Mouse (Mus musculus) ES-E14 (cell line): ENCODE data around the gene Gm26741. TPM values are rescaled to one million over a fixed set of nuclear protein-coding genes. Genes with fewer than 3 reads are reported as not detected.

Experiments used
- DNase-seq: peaks from one replicate; pipeline ENCODE4 v3.0.0-alpha.2; 2013; ENCODE audit warnings: low read depth, low spot score
- H3K27ac ChIP-seq: 2 replicates; pipeline ENCODE4 v1.5.1; 2012; ENCODE audit warnings: low read depth, mild to moderate bottlenecking, low read length, moderate library complexity, mixed read lengths; ENCODE audit not compliant: poor library complexity, insufficient read depth, severe bottlenecking
- H3K36me3 ChIP-seq: 2 replicates; pipeline ENCODE4 v1.6.1; 2012; ENCODE audit warnings: mild to moderate bottlenecking, low read length, moderate library complexity, mixed read lengths; ENCODE audit not compliant: control insufficient read depth, poor library complexity, insufficient read depth, severe bottlenecking
- H3K4me1 ChIP-seq, 2 experiments: fragments of 150-350 bp in 1 of 2; sonication (generic) in 1 of 2; 2 replicates each; pipeline ENCODE4 v1.6.1; 2012; ENCODE audit warnings: low read length in 2 of 2, mild to moderate bottlenecking in 1 of 2, mixed read lengths in 1 of 2; ENCODE audit not compliant: control insufficient read depth in 2 of 2, insufficient read depth in 2 of 2, poor library complexity in 1 of 2
- H3K4me3 ChIP-seq, 2 experiments: fragments of 150-350 bp in 1 of 2; sonication (generic) in 1 of 2; 2 replicates each; pipeline ENCODE4 v1.5.1; 2012; ENCODE audit warnings: low read length in 2 of 2, low read depth in 1 of 2, mild to moderate bottlenecking in 1 of 2, mixed read lengths in 1 of 2; ENCODE audit not compliant: insufficient read depth in 1 of 2, poor library complexity in 1 of 2, severe bottlenecking in 1 of 2
- H3K9ac ChIP-seq: 2 replicates; pipeline ENCODE4 v1.6.1; 2012; ENCODE audit warnings: low read depth, mild to moderate bottlenecking, low read length, mixed read lengths; ENCODE audit not compliant: poor library complexity, insufficient read depth, severe bottlenecking
- H3K9me3 ChIP-seq: fragments of 150-350 bp; sonication (generic); 2 replicates; pipeline ENCODE4 v1.6.1; 2012; ENCODE audit warnings: low read depth, mild to moderate bottlenecking, low read length; ENCODE audit not compliant: control insufficient read depth, insufficient read depth
- CHD2 ChIP-seq: IDR thresholded peaks from 2 replicates; pipeline ENCODE4 v1.6.1; 2014; ENCODE audit warnings: mild to moderate bottlenecking, low read depth, low read length, inconsistent platforms
- HCFC1 ChIP-seq: IDR thresholded peaks from 2 replicates; pipeline ENCODE4 v1.6.1; 2012; ENCODE audit warnings: low read length, inconsistent platforms, borderline replicate concordance; ENCODE audit not compliant: insufficient read depth
- MAFK ChIP-seq: IDR thresholded peaks from 2 replicates; pipeline ENCODE4 v1.6.1; 2014; ENCODE audit warnings: mild to moderate bottlenecking, low read depth, low read length, inconsistent platforms; ENCODE audit not compliant: insufficient read depth
- ZC3H11A ChIP-seq: IDR thresholded peaks from 2 replicates; pipeline ENCODE4 v1.6.1; 2012; ENCODE audit warnings: low read depth, mild to moderate bottlenecking, inconsistent platforms, low read length, borderline replicate concordance
- ZNF384 ChIP-seq: IDR thresholded peaks from 2 replicates; pipeline ENCODE4 v1.6.1; 2012; ENCODE audit warnings: low read depth, low read length, inconsistent platforms
- in situ Hi-C, 2 experiments: fragments of 600-800 bp; cut with MboI; formaldehyde crosslinking; loops; one replicate each; pipeline ENCODE4 v1.15.1; 2025; ENCODE audit warnings: low sequenced_read_pairs in 2 of 2, inconsistent platforms in 1 of 2; ENCODE audit not compliant: unreplicated experiment in 2 of 2
- total RNA-seq: library from RNA; depleted of rRNA; stranded (reverse); fragments of 300-350 nt; gene quantifications from 2 replicates; pipeline ENCODE4 v1.2.3, GENCODE M21; 2012

Gm26741 gene
- total RNA-seq, 1 experiment, result not detected

GRCm38 (mm10) chr10:52384823-52385610 lies 26.4 kb downstream of the Gm26741 start:
- Histone ChIP-seq H3K9me3 (no peaks in the 10 kb centered on the region), H3K9ac (no peak overlapping the region), H3K36me3 (no peaks in the 10 kb centered on the region), H3K4me1 (peaks cover 0 to 6% of the 10 kb centered on the region in 2 experiments; a peak in 1 of 4 replicates), H3K4me3 (no peak overlapping the region), H3K27ac (no peak overlapping the region)
- DNase-seq, result peak; percentile 39
- peak; percentile 98 for TF ChIP-seq ZC3H11A
- no peak for TF ChIP-seq HCFC1
- in situ Hi-C loops, result loop anchor here (10.0 to 25.0 kb wide), 3 partner anchors 170 to 598 kb away; no protein-coding TSS in a partner anchor

DNA sequence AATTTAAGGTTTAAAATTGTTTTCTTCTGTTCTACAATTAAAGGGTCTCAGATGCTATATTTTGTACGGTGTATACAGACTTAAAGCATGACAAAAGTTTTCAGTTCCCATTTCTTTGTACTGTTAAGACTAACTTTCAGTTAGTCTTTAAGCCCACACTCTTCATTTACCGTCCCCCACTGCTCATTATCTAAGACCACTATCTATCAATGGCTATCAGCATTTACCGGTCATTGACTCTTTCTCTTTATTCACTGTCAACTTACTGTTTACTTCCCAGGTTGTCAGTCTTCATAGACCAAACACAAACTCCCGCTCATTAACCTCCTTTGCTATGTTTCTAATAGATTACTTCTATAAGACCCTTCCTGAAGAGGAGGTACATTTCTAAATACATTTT lies 28.6 kb downstream of the Gm26741 start:
- H3K9ac ChIP-seq, result no peak overlapping the region
- no peak for DNase-seq
- TF ChIP-seq CHD2 (no peak), ZC3H11A (no peak), ZNF384 (no peak), MAFK (no peak), HCFC1 (no peak)
- no peaks in the 10 kb centered on the region for H3K36me3 ChIP-seq
- in situ Hi-C loops, result loop anchor here (10.0 to 25.0 kb wide), 3 partner anchors 172 to 600 kb away; no protein-coding TSS in a partner anchor
- H3K9me3 ChIP-seq, result no peaks in the 10 kb centered on the region
- H3K4me1 ChIP-seq, result no peaks in the 10 kb centered on the region
- H3K4me3 ChIP-seq, result no peak overlapping the region
- no peak overlapping the region for H3K27ac ChIP-seq

DNA sequence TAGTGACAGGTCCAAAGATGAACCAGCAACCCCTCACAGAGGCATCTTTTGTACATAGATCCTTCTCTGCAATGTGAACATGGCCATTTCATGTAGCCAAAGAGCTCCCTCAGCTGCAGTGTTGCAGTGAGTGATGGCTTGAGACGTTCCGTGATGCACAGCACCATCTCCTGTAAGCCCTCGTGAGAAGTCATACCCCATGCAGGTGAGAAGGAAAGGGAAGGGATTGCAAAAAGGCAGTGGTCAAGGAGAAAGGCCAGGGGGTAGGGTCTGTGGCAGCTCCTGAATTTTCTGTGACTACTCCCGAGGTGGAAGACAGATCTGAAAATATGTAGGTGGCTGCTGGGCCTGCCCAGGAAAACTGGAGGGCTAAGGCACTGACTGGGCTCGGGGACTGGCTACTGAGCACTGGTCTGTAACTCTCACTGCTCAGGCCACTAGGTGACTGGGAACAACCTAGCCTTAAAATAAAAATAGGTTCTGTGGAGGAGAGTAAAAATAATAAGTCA lies 30.4 kb downstream of the Gm26741 start, which contains the start of gene Nepn:
Nepn (plus strand) TSS at position 51 of the 509 bp plus-strand sequence.
- Histone ChIP-seq H3K9me3 (no peaks in the 10 kb centered on the region), H3K4me3 (no peak within 1 kb of the TSS), H3K36me3 (no peaks in the 10 kb centered on the region), H3K27ac (no peak within 1 kb of the TSS), H3K9ac (no peak within 1 kb of the TSS), H3K4me1 (no peaks in the 10 kb centered on the region)
- no peak for DNase-seq
- in situ Hi-C loops, result loop anchor here (10.0 to 25.0 kb wide), 3 partner anchors 174 to 602 kb away; no protein-coding TSS in a partner anchor
- TF ChIP-seq ZNF384 (no peak), ZC3H11A (no peak), CHD2 (no peak), MAFK (no peak), HCFC1 (no peak)

GRCm38 (mm10) chr10:52389438-52389837 lies 30.9 kb downstream of the Gm26741 start:
- Histone ChIP-seq H3K4me1 (no peaks in the 10 kb centered on the region), H3K9me3 (no peaks in the 10 kb centered on the region), H3K27ac (no peak overlapping the region), H3K9ac (no peak overlapping the region), H3K36me3 (no peaks in the 10 kb centered on the region), H3K4me3 (no peak overlapping the region)
- TF ChIP-seq HCFC1 (no peak), MAFK (no peak), ZC3H11A (no peak), ZNF384 (no peak), CHD2 (no peak)
- DNase-seq, result no peak
- in situ Hi-C loops, result loop anchor here (10.0 to 25.0 kb wide), 3 partner anchors 175 to 602 kb away; no protein-coding TSS in a partner anchor
